Mouse (Mus musculus): ENCODE data around the gene Prelid3b.

The Prelid3b gene

GRCm38 (mm10) chr2:174472818-174473549, at the start of gene Prelid3b:
TSS of gene Prelid3b (minus strand) at chr2:174473081.
- peak; percentile 100 for DNase-seq (ENCODE audit: low spot score)

- no peak for DNase-seq (ENCODE audit: low spot score)
Measured at GRCm38 (mm10) chr2:174522134-174522533, 49.3 kb upstream of the Prelid3b start.

GRCm38 (mm10) chr2:174517141-174518079, 44.5 kb upstream of the Prelid3b start:
- DNase-seq (ENCODE audit: low spot score), result no peak

GRCm38 (mm10) chr2:174514887-174515286, 42.0 kb upstream of the Prelid3b start:
- no peak for DNase-seq (ENCODE audit: low spot score)

GRCm38 (mm10) chr2:174513827-174514226, 40.9 kb upstream of the Prelid3b start:
- no peak for DNase-seq (ENCODE audit: low spot score)

- DNase-seq (ENCODE audit: low spot score), result no peak
Measured at GRCm38 (mm10) chr2:174509825-174510224, 36.9 kb upstream of the Prelid3b start.

- no peak for DNase-seq (ENCODE audit: low spot score)
Measured at GRCm38 (mm10) chr2:174507998-174508397, 35.1 kb upstream of the Prelid3b start.

- DNase-seq (ENCODE audit: low spot score), result no peak
Measured at GRCm38 (mm10) chr2:174502831-174503460, 30.1 kb upstream of the Prelid3b start.

- DNase-seq (ENCODE audit: low spot score), result no peak
Measured at GRCm38 (mm10) chr2:174502321-174502720, 29.4 kb upstream of the Prelid3b start.

GRCm38 (mm10) chr2:174501517-174501916, 28.6 kb upstream of the Prelid3b start:
- no peak for DNase-seq (ENCODE audit: low spot score)

GRCm38 (mm10) chr2:174500814-174501503, 28.1 kb upstream of the Prelid3b start:
- DNase-seq (ENCODE audit: low spot score), result no peak

GRCm38 (mm10) chr2:174492858-174493257, 20.0 kb upstream of the Prelid3b start:
- no peak for DNase-seq (ENCODE audit: low spot score)

GRCm38 (mm10) chr2:174487005-174487404, 14.1 kb upstream of the Prelid3b start:
- DNase-seq (ENCODE audit: low spot score), result no peak

- no peak for DNase-seq (ENCODE audit: low spot score)
Measured at GRCm38 (mm10) chr2:174478746-174479145, 5.9 kb upstream of the Prelid3b start.

GRCm38 (mm10) chr2:174477543-174478319, 4.8 kb upstream of the Prelid3b start:
- DNase-seq (ENCODE audit: low spot score), result no peak

GRCm38 (mm10) chr2:174473550-174473927, 658 bp upstream of the Prelid3b start:
- DNase-seq (ENCODE audit: low spot score), result no peak

GRCm38 (mm10) chr2:174472407-174472806, 474 bp downstream of the Prelid3b start:
- no peak for DNase-seq (ENCODE audit: low spot score)

- no peak for DNase-seq (ENCODE audit: low spot score)
Measured at GRCm38 (mm10) chr2:174470786-174471405, 2.0 kb downstream of the Prelid3b start.

- DNase-seq (ENCODE audit: low spot score), result no peak
Measured at GRCm38 (mm10) chr2:174470333-174470732, 2.5 kb downstream of the Prelid3b start.

- DNase-seq (ENCODE audit: low spot score), result peak; percentile 88
Measured at GRCm38 (mm10) chr2:174463789-174464523, 8.9 kb downstream of the Prelid3b start, which contains the start of gene Atp5e. TSS of gene Atp5e (minus strand) at chr2:174464105.
